Mouse (Mus musculus) MEL (cell line): ENCODE results near the gene Gjc2.

Experiments
- BHLHE40 ChIP-seq: IDR thresholded peaks from 2 replicates; pipeline ENCODE4 v1.6.1; 2012; ENCODE audit warnings: low read depth, mild to moderate bottlenecking, inconsistent platforms, low read length, improper control_type of control experiment, borderline replicate concordance
- CHD2 ChIP-seq: IDR thresholded peaks from 2 replicates; pipeline ENCODE4 v1.6.1; 2011; ENCODE audit warnings: low read length, improper control_type of control experiment
- CTCF ChIP-seq, 3 experiments: IDR thresholded peaks in 2 of 3; conservative IDR thresholded peaks in 1 of 3; 2 replicates each; pipeline ENCODE4 v1.5.1; 2011 to 2012; ENCODE audit warnings: low read length in 3 of 3, low read depth in 2 of 3, mild to moderate bottlenecking in 2 of 3, improper control_type of control experiment in 1 of 3, inconsistent platforms in 1 of 3, mixed read lengths in 1 of 3, moderate library complexity in 1 of 3; ENCODE audit not compliant: control insufficient read depth in 1 of 3, insufficient read depth in 1 of 3, poor library complexity in 1 of 3, severe bottlenecking in 1 of 3
- EP300 ChIP-seq, 2 experiments: IDR thresholded peaks; 2 replicates each; pipeline ENCODE4 v1.6.1; 2011; ENCODE audit warnings: improper control_type of control experiment in 2 of 2, low read length in 2 of 2, low read depth in 1 of 2, mild to moderate bottlenecking in 1 of 2
- JUND ChIP-seq: IDR thresholded peaks from 2 replicates; pipeline ENCODE4 v1.6.1; 2011; ENCODE audit warnings: low read depth, mild to moderate bottlenecking, improper control_type of control experiment, low read length
- KAT2A ChIP-seq: conservative IDR thresholded peaks from 2 replicates; pipeline ENCODE4 v1.6.1; 2012; ENCODE audit warnings: low read depth, low read length, improper control_type of control experiment, inconsistent platforms
- MAZ ChIP-seq: IDR thresholded peaks from 2 replicates; pipeline ENCODE4 v1.6.1; 2012; ENCODE audit warnings: low read depth, mild to moderate bottlenecking, inconsistent platforms, low read length, improper control_type of control experiment
- POLR2A ChIP-seq, 2 experiments: IDR thresholded peaks; 2 replicates each; pipeline ENCODE4 v1.6.1; 2011 to 2012; ENCODE audit warnings: low read length in 2 of 2, mild to moderate bottlenecking in 2 of 2, control low read depth in 1 of 2, improper control_type of control experiment in 1 of 2, low read depth in 1 of 2, moderate library complexity in 1 of 2; ENCODE audit not compliant: control insufficient read depth in 1 of 2, insufficient read depth in 1 of 2, poor library complexity in 1 of 2
- TBP ChIP-seq: IDR thresholded peaks from 2 replicates; pipeline ENCODE4 v1.8.0; 2011; ENCODE audit warnings: low read depth, low read length, improper control_type of control experiment
- TCF12 ChIP-seq: IDR thresholded peaks from 2 replicates; pipeline ENCODE4 v1.6.1; 2014; ENCODE audit warnings: low read depth, mild to moderate bottlenecking, inconsistent platforms, low read length, improper control_type of control experiment, moderate library complexity
- UBTF ChIP-seq: IDR thresholded peaks from 2 replicates; pipeline ENCODE4 v1.6.1; 2012; ENCODE audit warnings: low read depth, mild to moderate bottlenecking, inconsistent platforms, low read length, improper control_type of control experiment, moderate library complexity, borderline replicate concordance; ENCODE audit not compliant: insufficient read depth
- USF1 ChIP-seq: IDR thresholded peaks from 2 replicates; pipeline ENCODE4 v1.6.1; 2014; ENCODE audit warnings: low read depth, mild to moderate bottlenecking, inconsistent platforms, low read length, improper control_type of control experiment, moderate library complexity

DNA sequence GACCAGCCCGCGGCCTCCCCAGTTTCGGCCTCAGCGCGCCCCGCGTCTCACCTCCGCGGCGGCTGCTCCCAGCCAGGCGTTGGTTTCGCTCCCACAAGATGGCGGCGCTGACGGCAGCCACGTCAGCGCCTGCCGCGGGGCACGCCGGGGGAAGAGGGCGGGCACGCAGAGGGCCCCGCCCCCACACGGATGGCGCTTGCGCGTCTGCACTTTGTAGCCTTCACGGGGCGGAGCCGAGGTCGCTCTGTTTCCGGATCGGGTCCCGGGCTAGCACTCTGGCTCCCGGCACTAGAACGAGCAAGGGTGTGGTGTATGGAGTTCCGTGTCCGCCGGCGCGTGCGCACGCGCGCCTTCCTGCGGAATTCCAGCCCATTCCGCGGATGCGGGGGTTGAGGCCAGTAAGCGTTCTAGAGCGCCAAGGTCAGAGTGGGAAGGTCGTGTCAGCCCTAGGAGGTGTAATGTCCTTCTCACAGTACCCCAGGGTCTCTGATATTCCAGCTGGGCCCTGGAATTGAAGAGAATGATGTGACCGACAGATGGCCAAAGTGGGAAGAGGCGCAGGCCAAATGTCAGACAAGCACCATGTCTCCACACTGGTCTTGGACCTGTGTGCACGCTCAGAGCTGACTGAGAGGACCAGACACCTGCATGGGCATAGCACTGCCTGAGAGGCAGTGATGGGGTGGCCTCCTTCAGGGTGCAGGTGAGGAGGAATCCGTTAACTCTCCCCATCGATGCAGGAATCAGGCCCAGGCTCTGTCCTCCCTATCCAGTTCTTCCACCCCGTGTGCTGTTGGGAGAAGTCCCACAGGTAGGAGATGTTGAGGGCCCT, 45.3 kb upstream of the Gjc2 start, which contains the start of gene Arf1:
- TF ChIP-seq TBP = peak; percentile 86
- peak in 1 of 2 experiments; percentile 51; a peak in 2 of 4 replicates for TF ChIP-seq EP300 (IDR thresholded peaks at IDR 0.05; ENCODE audit: low read depth in 1 of 2, low read length in 2 of 2)
- TF ChIP-seq CHD2 = no peak
- TF ChIP-seq UBTF = no peak
- TF ChIP-seq POLR2A (IDR thresholded peaks at IDR 0.05; ENCODE audit: control insufficient read depth in 1 of 2, insufficient read depth in 1 of 2, low read depth in 1 of 2, low read length in 2 of 2, poor library complexity in 1 of 2) = peak; percentile 94 to 97; a peak in 3 of 4 replicates
- peak; percentile 60 for TF ChIP-seq USF1
- TF ChIP-seq CTCF (IDR thresholded peaks at IDR 0.05 in 2 of 3, conservative IDR thresholded peaks at IDR 0.05 in 1 of 3; ENCODE audit: control insufficient read depth in 1 of 3, insufficient read depth in 1 of 3, low read depth in 2 of 3, low read length in 3 of 3, poor library complexity in 1 of 3, severe bottlenecking in 1 of 3) = no peak
- TF ChIP-seq JUND = no peak
- no peak; the same call in 1 of the 2 replicates for TF ChIP-seq BHLHE40
- peak; percentile 76; the same call in 1 of the 2 replicates for TF ChIP-seq KAT2A
- TF ChIP-seq TCF12 = peak; percentile 84
- peak; percentile 14; the same call in 1 of the 2 replicates for TF ChIP-seq MAZ
